Mouse (Mus musculus) thymus, adult 2 months (tissue): ENCODE results near the gene Olfr812.

Source experiments
- CTCF ChIP-seq: fragments of 200-500 bp; IDR thresholded peaks from 2 replicates; pipeline ENCODE4 v1.5.1; 2012; ENCODE audit warnings: mild to moderate bottlenecking, control low read depth, low read length, moderate library complexity, borderline replicate concordance; ENCODE audit not compliant: control insufficient read depth, poor library complexity, insufficient read depth; ENCODE audit errors: extremely low read depth
- POLR2A ChIP-seq: fragments of 200-500 bp; IDR thresholded peaks from 2 replicates; pipeline ENCODE4 v1.6.1; 2012; ENCODE audit warnings: mild to moderate bottlenecking, low read length, control low read depth, moderate library complexity; ENCODE audit not compliant: control insufficient read depth, poor library complexity, insufficient read depth; ENCODE audit errors: extremely low read depth

GRCm38 (mm10) chr10:129847343-129847742 is 1.4 kb upstream of the Olfr812 start:
- TF ChIP-seq CTCF = no peak
- no peak for TF ChIP-seq POLR2A
